In genomic region chr9:72276941-72277340, GRCm38 (mm10) we compare ENCODE assay signal across 10 mouse cellular contexts. TPM values are rescaled to one million over a fixed set of nuclear protein-coding genes. Genes with fewer than 3 reads are reported as not detected.
DNase-seq lines count a peak whose midpoint lies in the region; ATAC-seq and TF ChIP-seq lines count a peak whose summit lies in the region.
"Had no signal": no experiment of that assay in that cellular context is flagged by ENCODE, and none has a peak within 500 bp of the region (broad histone marks: within the 10 kb centered on the region; RNA-seq: fewer than 3 reads in every experiment).

No protein-coding gene starts in this region.

- ATAC-seq in erythroblast, adult 5-6 weeks (replicated peaks; ENCODE audit: low FRiP score, poor library complexity, severe bottlenecking): no peak
- no peak for ATAC-seq in hindbrain, embryonic 16.5 days
- ATAC-seq in midbrain, embryonic 13.5 days: no peak
- no peak for ATAC-seq in granulocyte monocyte progenitor cell, adult 5-6 weeks (replicated peaks; ENCODE audit: poor library complexity, severe bottlenecking)
- ATAC-seq in intestine, postnatal 0 days: no peak

- H3K9ac ChIP-seq in hindbrain, embryonic 16.5 days (ENCODE audit: low read depth, low read length): 0 out of 2 replicates have a peak overlapping the region, but pooled peaks have one; percentile 22
- H3K9ac ChIP-seq in midbrain, embryonic 13.5 days (replicated peaks): no peak overlapping the region
- H3K9ac ChIP-seq in intestine, postnatal 0 days (ENCODE audit: low read depth, low read length): no peak overlapping the region

- intact Hi-C loops in left cerebral cortex, adult 2 months (cut with DNase I): loop anchor here (5.0 kb wide), 1 partner anchor 255 kb away; the partner anchor contains the start of gene Rfx7

- H3K4me2 ChIP-seq in hindbrain, embryonic 16.5 days (ENCODE audit: low read length): peak overlapping the region; percentile 45
- peak overlapping the region; percentile 42 for H3K4me2 ChIP-seq in midbrain, embryonic 13.5 days (replicated peaks)
- H3K4me2 ChIP-seq in intestine, postnatal 0 days (replicated peaks; ENCODE audit: low read depth): no peak overlapping the region; the same call in 1 of the 2 replicates

- no peaks in the 10 kb centered on the region for H3K27me3 ChIP-seq in erythroblast, embryonic 14.5 days (ENCODE audit: control insufficient read depth)
- no peaks in the 10 kb centered on the region for H3K27me3 ChIP-seq in hindbrain, embryonic 16.5 days (replicated peaks; ENCODE audit: control insufficient read depth, insufficient read depth, low read length)
- H3K27me3 ChIP-seq in midbrain, embryonic 13.5 days: no peaks in the 10 kb centered on the region
- H3K27me3 ChIP-seq in intestine, postnatal 0 days (replicated peaks; ENCODE audit: control insufficient read depth, insufficient read depth, low read length): no peaks in the 10 kb centered on the region

- TF ChIP-seq CTCF in intestine, postnatal 0 days (IDR thresholded peaks at IDR 0.05; ENCODE audit: low read depth): no peak
- no peak for TF ChIP-seq CTCF in left cerebral cortex, adult 2 months (IDR thresholded peaks at IDR 0.05)

- peak; percentile 21 for DNase-seq in R1 (ENCODE audit: low read depth, low spot score)
- DNase-seq in left cerebral cortex, adult 2 months (ENCODE audit: extremely low spot score in 1 of 2, low spot score in 2 of 2): no peak
- DNase-seq: lung, postnatal 14 days had no signal

- H3K4me1 ChIP-seq in erythroblast, embryonic 14.5 days (ENCODE audit: control insufficient read depth): peaks cover 31% of the 10 kb centered on the region
- H3K4me1 ChIP-seq in hindbrain, embryonic 16.5 days (ENCODE audit: control insufficient read depth, insufficient read depth, low read depth, low read length): peaks cover 8% of the 10 kb centered on the region
- H3K4me1 ChIP-seq in midbrain, embryonic 13.5 days (replicated peaks): peaks cover 21% of the 10 kb centered on the region
- no peaks in the 10 kb centered on the region; the same call in 1 of the 2 replicates for H3K4me1 ChIP-seq in intestine, postnatal 0 days (replicated peaks; ENCODE audit: control insufficient read depth, insufficient read depth, low read length)

- peaks cover 18% of the 10 kb centered on the region for H3K9me3 ChIP-seq in erythroblast, embryonic 14.5 days (ENCODE audit: control insufficient read depth, low read length)
- H3K9me3 ChIP-seq in hindbrain, embryonic 16.5 days (ENCODE audit: control insufficient read depth, low read length): no peaks in the 10 kb centered on the region
- 0 out of 2 replicates have a peak, but pooled peaks cover 2% of the 10 kb centered on the region for H3K9me3 ChIP-seq in midbrain, embryonic 13.5 days
- H3K9me3 ChIP-seq in intestine, postnatal 0 days (ENCODE audit: control insufficient read depth): no peaks in the 10 kb centered on the region

- H3K27ac ChIP-seq in hindbrain, embryonic 16.5 days (ENCODE audit: low read depth, low read length): no peak overlapping the region
- no peak overlapping the region for H3K27ac ChIP-seq in midbrain, embryonic 13.5 days
- H3K27ac ChIP-seq in intestine, postnatal 0 days (ENCODE audit: low read depth, low read length): no peak overlapping the region
- no peak overlapping the region for H3K27ac ChIP-seq in left cerebral cortex, adult 2 months
- H3K27ac ChIP-seq: kidney, postnatal 0 days had no signal

- H3K4me3 ChIP-seq in erythroblast, embryonic 14.5 days (replicated peaks): peak overlapping the region; percentile 87
- no peak overlapping the region for H3K4me3 ChIP-seq in hindbrain, embryonic 16.5 days (ENCODE audit: low read length)
- peak overlapping the region; percentile 9; the same call in 1 of the 2 replicates for H3K4me3 ChIP-seq in midbrain, embryonic 13.5 days (replicated peaks)
- H3K4me3 ChIP-seq in intestine, postnatal 0 days (ENCODE audit: low read depth, low read length): no peak overlapping the region
- no peak overlapping the region; the same call in none of the 2 replicates for H3K4me3 ChIP-seq in left cerebral cortex, adult 2 months

- peaks cover 14% of the 10 kb centered on the region for H3K36me3 ChIP-seq in erythroblast, embryonic 14.5 days (ENCODE audit: control insufficient read depth)
- no peaks in the 10 kb centered on the region for H3K36me3 ChIP-seq in hindbrain, embryonic 16.5 days (ENCODE audit: control insufficient read depth, insufficient read depth, low read length)
- no peaks in the 10 kb centered on the region for H3K36me3 ChIP-seq in midbrain, embryonic 13.5 days
- no peaks in the 10 kb centered on the region for H3K36me3 ChIP-seq in intestine, postnatal 0 days (ENCODE audit: control insufficient read depth, insufficient read depth)

RNA-seq across cellular contexts. Expression of gene Zfp280d, which starts 2.3 kb away (rescaled TPM):
- 0.28 and 0.72 TPM in 2 replicates for polyA plus RNA-seq in erythroblast, embryonic 14.5 days (2012)
- 67.6 and 77.5 TPM in 2 replicates for total RNA-seq in erythroblast, adult 5-6 weeks (2015; ENCODE audit: low replicate concordance)
- 51.5 and 53.4 TPM in 2 replicates for total RNA-seq in erythroblast, adult 5-6 weeks (2017; ENCODE audit: low replicate concordance)
- 31.3 and 31.7 TPM in 2 replicates for polyA plus RNA-seq in hindbrain, embryonic 16.5 days (2015; fragmentation: Nextera tagmentation; extraction: Ambion mirVana)
- polyA plus RNA-seq in midbrain, embryonic 13.5 days (2015; fragmentation: Nextera tagmentation; extraction: Ambion mirVana): 50.6 and 53.7 TPM in 2 replicates
- total RNA-seq in granulocyte monocyte progenitor cell, adult 5-6 weeks (2014; fragmentation: Nextera tagmentation): 46.4 and 78.8 TPM in 2 replicates
- total RNA-seq in granulocyte monocyte progenitor cell, adult 5-6 weeks (2017): 48.8 and 50.6 TPM in 2 replicates
- polyA plus RNA-seq in intestine, postnatal 0 days (2015; fragmentation: Nextera tagmentation; extraction: Ambion mirVana): 11.5 and 14.3 TPM in 2 replicates
- total RNA-seq in left cerebral cortex, adult 2 months (2021): 10 to 100 TPM; 49.0 to 61.4 TPM

Comparison
In these comparisons a context has a peak if more than half of its experiments do, and no peak if none do; other contexts are left out.
1. H3K4me3 ChIP-seq: peak in erythroblast, embryonic 14.5 days (single experiment) and midbrain, embryonic 13.5 days (single experiment); none in hindbrain, embryonic 16.5 days (single experiment), intestine, postnatal 0 days (single experiment) and left cerebral cortex, adult 2 months (single experiment).